ENCODE assay signal across 21 mouse cellular contexts in the genomic region with DNA sequence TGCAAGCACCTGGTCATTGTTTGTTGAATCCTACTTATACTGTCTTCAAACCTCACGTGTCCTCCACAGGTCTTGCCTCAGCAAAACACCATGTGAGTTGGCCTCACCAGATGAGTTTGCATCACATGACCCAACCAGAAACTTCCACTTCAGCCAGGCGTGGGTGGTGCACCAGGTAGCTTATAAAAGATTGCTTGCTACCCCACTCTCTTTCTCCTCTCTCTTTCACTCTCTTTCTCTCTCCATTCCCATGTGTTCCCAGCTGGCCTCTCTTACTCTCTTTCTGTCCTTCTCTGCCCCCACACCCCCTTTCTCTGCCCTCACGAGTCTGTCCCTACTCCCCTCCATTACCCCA.
"Had no signal": no experiment of that assay in that cellular context is flagged by ENCODE, and none has a peak within 500 bp of the region (broad histone marks: within the 10 kb centered on the region; RNA-seq: fewer than 3 reads in every experiment).

No protein-coding gene starts in this region.

- H3K4me2 ChIP-seq: heart, embryonic 12.5 days; hindbrain, embryonic 13.5 days; hindbrain, embryonic 15.5 days; intestine, embryonic 15.5 days; kidney, embryonic 15.5 days; limb, embryonic 12.5 days; liver, embryonic 12.5 days had no signal

- H3K27ac ChIP-seq: gastrocnemius, adult 2 months; heart, embryonic 10.5 days; hindbrain, embryonic 13.5 days; hindbrain, embryonic 15.5 days; hindbrain, postnatal 0 days; intestine, embryonic 15.5 days; kidney, embryonic 15.5 days; kidney, postnatal 0 days; left cerebral cortex, adult 2 months; limb, embryonic 10.5 days; limb, embryonic 12.5 days; liver, embryonic 12.5 days; liver, embryonic 14.5 days had no signal

- ATAC-seq: hindbrain, postnatal 0 days; intestine, embryonic 15.5 days; liver, embryonic 12.5 days had no signal

- H3K9ac ChIP-seq: heart, embryonic 12.5 days; hindbrain, embryonic 13.5 days; hindbrain, embryonic 15.5 days; intestine, embryonic 15.5 days; kidney, embryonic 15.5 days; limb, embryonic 12.5 days; liver, embryonic 12.5 days; liver, embryonic 14.5 days had no signal

- DNase-seq: gastrocnemius, adult 2 months; gastrocnemius, postnatal 10 days; gastrocnemius, postnatal 25 days; kidney, adult 11 months; kidney, postnatal 14 days; layer of hippocampus, adult 9-11 months; layer of hippocampus, postnatal 36 days; liver had no signal

- H3K9me3 ChIP-seq: heart, embryonic 10.5 days; heart, embryonic 12.5 days; intestine, embryonic 15.5 days; kidney, embryonic 15.5 days; limb, embryonic 10.5 days; liver, embryonic 12.5 days had no signal

- H3K4me3 ChIP-seq: gastrocnemius, adult 2 months; heart, embryonic 10.5 days; heart, embryonic 12.5 days; hindbrain, embryonic 13.5 days; hindbrain, embryonic 15.5 days; intestine, embryonic 15.5 days; kidney, embryonic 15.5 days; left cerebral cortex, adult 2 months; limb, embryonic 10.5 days; limb, embryonic 12.5 days; liver, embryonic 12.5 days had no signal

- H3K27me3 ChIP-seq: heart, embryonic 12.5 days; hindbrain, embryonic 15.5 days; intestine, embryonic 15.5 days; kidney, embryonic 15.5 days; liver, embryonic 12.5 days had no signal

- H3K36me3 ChIP-seq: heart, embryonic 10.5 days; heart, embryonic 12.5 days; hindbrain, embryonic 13.5 days; hindbrain, embryonic 15.5 days; intestine, embryonic 15.5 days; kidney, embryonic 15.5 days; limb, embryonic 10.5 days; limb, embryonic 12.5 days; liver, embryonic 12.5 days had no signal
